Mouse (Mus musculus): ENCODE data around the gene Arpc4. TPM values are rescaled to one million over a fixed set of nuclear protein-coding genes. Genes with fewer than 3 reads are reported as not detected.
"Not testable (repeated sequence)": the region's sequence is repeated elsewhere in the genome, so short reads cannot be mapped to it uniquely, and the experiment has no call there.

Gene Arpc4
- 100 to 1,000 TPM; 288 to 299 TPM for total RNA-seq (2021)

- peak; percentile 93 for DNase-seq
- intact Hi-C loops (cut with DNase I), result no loop called here
Observed at GRCm38 (mm10) chr6:113377496-113378385, at the start of gene Arpc4, which contains the start of gene Tada3. Arpc4 (plus strand) TSS chr6:113378115. Tada3 (minus strand) TSS chr6:113377883.

- DNase-seq, result no peak
- intact Hi-C loops (cut with DNase I), result no loop called here
Observed at GRCm38 (mm10) chr6:113329396-113329795, 48.5 kb upstream of the Arpc4 start.

DNA sequence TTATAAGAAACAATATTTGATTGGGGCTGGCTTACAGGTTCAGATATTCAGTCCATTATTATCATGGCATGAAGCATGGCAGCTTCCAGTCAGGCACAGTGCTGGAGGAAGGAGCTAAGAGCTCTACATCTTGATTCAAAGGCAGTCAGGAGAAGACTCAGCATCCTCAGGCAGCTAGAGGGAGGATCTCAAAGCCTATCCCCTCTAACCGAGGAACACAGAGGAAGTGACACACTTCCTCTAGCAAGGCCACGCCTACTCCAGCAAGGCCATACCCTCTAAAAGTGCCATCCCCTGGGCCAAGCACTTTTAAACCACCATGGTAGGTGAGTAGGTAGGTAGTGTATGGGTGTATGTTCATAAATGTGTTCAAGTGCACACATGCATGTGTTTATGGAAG lies 47.4 kb upstream of the Arpc4 start:
- no peak for DNase-seq
- intact Hi-C loops (cut with DNase I), result no loop called here

DNA sequence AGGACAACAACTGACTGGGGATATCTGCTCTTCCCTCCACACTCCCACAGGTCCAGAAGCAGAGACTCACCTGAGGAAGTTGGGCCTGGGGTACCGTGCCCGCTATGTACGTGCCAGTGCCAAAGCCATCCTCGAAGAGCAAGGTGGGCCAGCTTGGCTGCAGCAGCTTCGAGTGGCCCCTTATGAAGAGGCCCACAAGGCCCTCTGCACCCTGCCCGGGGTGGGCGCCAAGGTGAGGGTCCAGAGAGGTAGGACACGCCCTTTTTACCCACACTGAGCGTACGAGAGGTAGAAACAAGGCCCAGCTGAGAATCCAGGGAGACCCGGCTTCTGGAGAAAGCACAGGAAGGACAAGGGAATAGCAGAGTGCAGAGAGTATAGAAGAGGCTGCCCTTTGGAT lies 46.2 kb upstream of the Arpc4 start:
- intact Hi-C loops (cut with DNase I), result no loop called here
- no peak for DNase-seq

- DNase-seq; intact Hi-C loops (cut with DNase I): not testable (repeated sequence)
Observed at GRCm38 (mm10) chr6:113332734-113333133, 45.2 kb upstream of the Arpc4 start.

DNA sequence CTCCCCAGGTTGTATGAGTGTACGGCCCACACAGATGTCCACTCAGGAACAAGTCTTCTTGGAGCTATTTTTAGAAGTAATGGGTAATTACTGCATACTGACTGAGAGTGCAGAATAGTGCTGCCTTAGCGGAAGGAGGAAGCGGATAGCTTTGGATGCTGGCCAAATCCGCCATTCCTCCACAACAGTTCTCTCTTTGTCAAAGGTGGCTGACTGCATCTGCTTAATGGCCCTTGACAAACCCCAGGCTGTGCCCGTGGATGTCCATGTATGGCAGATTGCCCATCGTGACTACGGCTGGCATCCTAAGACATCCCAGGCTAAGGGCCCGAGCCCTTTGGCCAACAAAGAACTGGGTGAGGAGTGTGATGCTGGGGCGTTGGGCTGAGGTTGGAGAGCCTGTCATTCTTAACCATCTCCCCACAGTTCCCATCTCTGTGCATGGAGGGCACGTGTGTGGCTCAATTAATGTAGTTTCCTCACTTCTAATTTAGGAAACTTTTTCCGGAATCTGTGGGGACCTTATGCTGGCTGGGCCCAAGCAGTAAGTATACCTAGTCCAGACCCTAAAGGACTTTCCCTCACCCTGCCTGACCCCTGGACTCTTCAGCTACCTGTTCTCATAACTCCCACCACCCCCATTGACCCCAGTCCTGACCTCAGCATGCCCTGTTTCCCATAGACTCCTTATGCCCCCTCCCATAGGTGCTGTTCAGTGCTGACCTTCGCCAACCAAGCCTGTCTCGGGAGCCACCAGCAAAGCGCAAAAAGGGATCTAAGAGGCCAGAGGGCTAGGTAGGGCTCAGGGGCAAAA lies 44.6 kb upstream of the Arpc4 start:
- intact Hi-C loops (cut with DNase I), result no loop called here
- peak; percentile 73 for DNase-seq

DNA sequence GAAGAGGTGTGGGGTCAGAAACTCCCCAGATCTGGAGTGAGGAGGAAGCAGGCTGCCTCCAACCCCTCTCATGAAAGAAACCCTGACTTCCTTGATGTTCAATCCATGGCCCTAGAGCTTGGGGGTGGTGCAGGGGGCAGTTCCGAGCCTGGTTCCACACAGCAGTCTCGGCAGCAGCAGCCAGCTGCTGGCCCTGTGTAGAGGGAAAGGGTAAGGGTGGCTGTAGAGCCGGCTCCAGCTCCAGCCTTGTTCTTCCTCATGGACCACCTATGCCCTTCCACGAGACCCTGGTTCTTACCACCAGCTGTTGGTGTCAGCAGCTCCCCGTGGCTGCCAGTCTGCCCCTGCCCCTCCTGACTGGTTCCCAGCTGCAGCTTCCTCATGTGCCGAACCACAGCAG lies 43.7 kb upstream of the Arpc4 start:
- no peak for DNase-seq
- intact Hi-C loops (cut with DNase I), result no loop called here

GRCm38 (mm10) chr6:113336852-113337620 lies 40.9 kb upstream of the Arpc4 start:
- intact Hi-C loops (cut with DNase I), result no loop called here
- DNase-seq, result peak; percentile 24

- DNase-seq, result no peak
- intact Hi-C loops (cut with DNase I), result no loop called here
Observed at GRCm38 (mm10) chr6:113341574-113341973, 36.3 kb upstream of the Arpc4 start.

DNA sequence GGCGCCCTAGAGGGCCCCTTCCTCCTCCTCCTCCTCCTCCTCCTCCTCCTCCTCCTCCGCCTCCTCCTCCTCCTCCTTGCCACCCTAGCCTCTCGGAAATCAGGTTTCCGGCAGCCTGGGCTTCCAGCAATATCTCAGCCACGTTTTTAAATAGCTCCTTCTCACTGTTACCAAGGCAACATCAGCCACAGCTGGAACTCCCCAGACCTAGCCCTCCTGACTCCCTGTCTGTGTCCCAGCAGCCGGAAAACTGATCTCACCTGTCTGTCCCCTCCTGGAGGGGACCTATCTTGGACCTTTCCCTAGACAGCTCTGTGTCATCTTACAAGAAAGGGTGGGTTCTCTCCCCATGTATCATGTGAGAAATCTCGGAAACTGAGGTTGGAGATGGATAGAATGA lies 35.6 kb upstream of the Arpc4 start:
- intact Hi-C loops (cut with DNase I), result no loop called here
- no peak for DNase-seq

- intact Hi-C loops (cut with DNase I), result no loop called here
Observed at GRCm38 (mm10) chr6:113343177-113344092, 34.5 kb upstream of the Arpc4 start, which contains the start of gene Camk1. Camk1 (minus strand) TSS chr6:113343984.

GRCm38 (mm10) chr6:113344321-113344720 lies 33.6 kb upstream of the Arpc4 start:
- DNase-seq, result peak; percentile 73
- intact Hi-C loops (cut with DNase I), result no loop called here

More at GRCm38 (mm10) chr6:113343177-113344092, 34.5 kb upstream of the Arpc4 start, which contains the start of gene Camk1:
- peak; percentile 61 for DNase-seq

DNA sequence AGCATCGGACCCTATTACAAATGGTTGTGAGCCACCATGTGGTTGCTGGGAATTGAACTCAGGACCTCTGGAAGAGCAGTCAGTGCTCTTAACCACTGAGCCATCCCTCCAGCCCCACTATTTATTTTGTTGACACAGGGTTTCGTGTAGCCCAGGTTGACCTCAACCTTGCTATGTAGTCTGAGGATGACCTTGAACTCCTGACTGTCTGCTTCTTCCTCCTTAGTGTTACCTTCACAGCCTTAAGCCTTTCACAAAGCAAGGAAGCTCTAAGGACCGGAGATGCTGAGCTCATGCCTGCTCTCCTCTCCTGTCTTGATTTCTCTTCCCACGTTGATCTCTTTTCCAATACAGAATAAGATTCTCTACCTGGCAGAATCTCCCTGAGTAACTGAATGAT lies 31.0 kb upstream of the Arpc4 start:
- intact Hi-C loops (cut with DNase I), result no loop called here
- no peak for DNase-seq

GRCm38 (mm10) chr6:113350538-113350937 lies 27.4 kb upstream of the Arpc4 start:
- intact Hi-C loops (cut with DNase I), result no loop called here

GRCm38 (mm10) chr6:113351161-113351560 lies 26.8 kb upstream of the Arpc4 start:
- no peak for DNase-seq
- intact Hi-C loops (cut with DNase I), result no loop called here

More at GRCm38 (mm10) chr6:113350538-113350937, 27.4 kb upstream of the Arpc4 start:
- DNase-seq, result no peak

DNA sequence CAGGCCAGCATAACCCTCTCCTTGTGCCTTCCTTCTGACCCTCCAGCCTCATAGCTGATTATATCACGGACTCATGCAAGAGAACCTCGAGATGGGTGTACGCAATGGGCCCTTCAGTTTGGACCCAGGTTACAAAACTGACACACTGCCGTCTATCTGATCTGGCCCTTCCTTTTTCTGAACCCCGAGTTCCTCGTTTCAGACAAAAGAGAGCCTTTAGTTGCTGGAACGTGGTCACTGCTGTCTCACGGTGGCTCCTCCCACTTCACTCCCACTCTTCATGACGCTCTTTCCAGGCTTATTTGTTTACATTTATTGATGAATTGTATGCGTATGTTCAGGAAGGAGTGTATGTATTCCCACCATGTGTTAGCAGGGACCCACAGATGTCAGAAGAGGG lies 26.3 kb upstream of the Arpc4 start:
- intact Hi-C loops (cut with DNase I), result no loop called here
- DNase-seq, result no peak

DNA sequence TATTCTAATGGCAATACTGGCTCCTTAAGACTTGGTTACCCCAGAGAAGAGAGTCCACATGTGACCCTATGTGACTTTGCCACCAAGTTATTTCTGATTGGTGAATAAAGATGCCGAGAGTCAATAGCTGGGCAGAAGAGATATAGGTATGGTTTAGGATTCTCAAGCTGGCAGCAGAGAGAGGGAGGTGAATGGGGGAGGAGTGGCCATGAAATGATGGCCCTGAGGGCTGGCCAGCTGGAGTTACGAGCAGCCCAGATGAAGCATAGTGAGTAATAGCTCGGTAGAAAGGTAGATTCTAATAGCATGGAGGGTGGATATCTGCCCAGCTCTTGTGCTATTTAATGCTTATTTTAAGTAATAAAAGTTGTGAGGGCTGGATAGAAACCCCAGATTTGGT lies 25.1 kb upstream of the Arpc4 start:
- intact Hi-C loops (cut with DNase I), result no loop called here
- no peak for DNase-seq

GRCm38 (mm10) chr6:113353696-113354095 lies 24.2 kb upstream of the Arpc4 start:
- DNase-seq, result no peak
- intact Hi-C loops (cut with DNase I), result no loop called here

GRCm38 (mm10) chr6:113361476-113361875 lies 16.4 kb upstream of the Arpc4 start:
- no peak for DNase-seq
- intact Hi-C loops (cut with DNase I), result no loop called here

- intact Hi-C loops (cut with DNase I), result no loop called here
- DNase-seq, result no peak
Observed at GRCm38 (mm10) chr6:113362241-113362640, 15.7 kb upstream of the Arpc4 start.

All from left cerebral cortex, postnatal 4 days (tissue).